Mouse (Mus musculus): ENCODE results near the gene Ddi2. TPM values are rescaled to one million over a fixed set of nuclear protein-coding genes. Genes with fewer than 3 reads are reported as not detected.

Gene Ddi2
- total and polyA plus RNA-seq, 3 experiments, result 8.7 to 29.4 (median 28.6) TPM

DNA sequence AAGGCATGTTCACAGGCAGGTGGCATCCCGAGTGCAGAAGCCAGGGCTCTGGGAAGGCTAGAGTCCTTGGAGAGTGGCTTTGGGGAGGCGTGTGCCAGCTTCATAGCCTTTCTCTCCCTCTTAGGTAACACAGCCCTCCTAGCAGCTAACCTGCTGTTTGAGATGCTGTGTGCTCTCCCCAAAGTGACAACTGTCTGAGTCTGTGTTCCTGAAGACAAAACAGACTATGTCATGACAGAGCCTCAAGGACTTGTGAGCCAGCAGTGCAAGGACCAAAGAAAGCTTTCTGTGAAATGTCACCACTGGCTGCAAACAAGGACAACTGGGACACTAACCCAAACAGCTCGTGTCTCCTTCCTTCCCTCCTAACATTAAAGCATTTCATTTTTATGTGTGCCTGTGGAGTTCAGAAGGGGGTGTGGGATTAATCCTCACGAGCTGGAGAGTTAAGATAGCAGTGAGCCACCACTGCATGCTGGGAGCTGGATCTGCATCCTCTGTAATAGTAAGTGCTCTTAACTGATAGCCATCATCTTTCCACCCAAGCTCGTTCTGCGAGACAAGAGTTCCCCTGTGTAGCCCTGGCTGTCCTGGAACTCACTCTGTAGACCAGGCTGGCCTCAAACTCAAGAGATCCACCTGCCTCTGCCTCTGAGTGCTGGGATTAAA lies 35.8 kb upstream of the Ddi2 start:
- Histone ChIP-seq H3K4me3 (no peak overlapping the region), H3K36me3 (ENCODE audit: control insufficient read depth, insufficient read depth, low read length) (no peaks in the 10 kb centered on the region), H3K27ac (no peak overlapping the region), H3K9ac (ENCODE audit: low read depth, low read length) (no peak overlapping the region), H3K4me1 (ENCODE audit: control insufficient read depth, insufficient read depth, low read length) (no peaks in the 10 kb centered on the region), H3K79me2 (replicated peaks; ENCODE audit: control insufficient read depth, insufficient read depth, low read length) (no peaks in the 10 kb centered on the region), H3K27me3 (ENCODE audit: control insufficient read depth, insufficient read depth, low read length) (no peaks in the 10 kb centered on the region)
- intact Hi-C loops (cut with DNase I), result no loop called here
- DNase-seq, result no peak
- TF ChIP-seq CTCF (IDR thresholded peaks at IDR 0.05), result no peak
- no peak for TF ChIP-seq POLR2A (IDR thresholded peaks at IDR 0.05; ENCODE audit: insufficient read depth, low read depth, low read length)
- no peak for TF ChIP-seq EP300 (IDR thresholded peaks at IDR 0.05; ENCODE audit: insufficient read depth, low read depth, low read length)
- WGBS, result 62% methylated on average over 6 of the region's 6 CpGs

DNA sequence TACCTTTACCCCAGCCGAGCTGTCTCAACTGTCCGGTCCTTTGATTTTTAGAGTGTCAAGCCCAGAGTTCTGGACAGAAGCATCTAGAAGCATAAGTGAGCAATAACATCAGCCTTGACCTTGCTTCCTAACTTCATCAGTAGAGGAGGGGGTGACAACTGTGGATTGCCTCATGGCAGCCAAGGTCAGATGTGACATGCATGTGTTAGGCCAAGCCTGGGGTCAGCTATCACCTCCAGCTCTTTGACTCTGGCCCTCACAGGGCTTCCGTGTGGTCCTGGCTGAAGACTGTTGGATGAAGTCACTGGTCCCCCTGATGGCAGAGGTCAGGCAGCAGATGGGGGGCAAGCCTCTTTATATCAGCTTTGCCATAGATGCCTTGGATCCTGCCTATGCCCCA lies 33.9 kb upstream of the Ddi2 start:
- WGBS, result 94% methylated on average over 3 of the region's 3 CpGs
- intact Hi-C loops (cut with DNase I), result no loop called here
- TF ChIP-seq CTCF (IDR thresholded peaks at IDR 0.05), result no peak
- TF ChIP-seq EP300 (IDR thresholded peaks at IDR 0.05; ENCODE audit: insufficient read depth, low read depth, low read length), result no peak
- TF ChIP-seq POLR2A (IDR thresholded peaks at IDR 0.05; ENCODE audit: insufficient read depth, low read depth, low read length), result no peak

DNA sequence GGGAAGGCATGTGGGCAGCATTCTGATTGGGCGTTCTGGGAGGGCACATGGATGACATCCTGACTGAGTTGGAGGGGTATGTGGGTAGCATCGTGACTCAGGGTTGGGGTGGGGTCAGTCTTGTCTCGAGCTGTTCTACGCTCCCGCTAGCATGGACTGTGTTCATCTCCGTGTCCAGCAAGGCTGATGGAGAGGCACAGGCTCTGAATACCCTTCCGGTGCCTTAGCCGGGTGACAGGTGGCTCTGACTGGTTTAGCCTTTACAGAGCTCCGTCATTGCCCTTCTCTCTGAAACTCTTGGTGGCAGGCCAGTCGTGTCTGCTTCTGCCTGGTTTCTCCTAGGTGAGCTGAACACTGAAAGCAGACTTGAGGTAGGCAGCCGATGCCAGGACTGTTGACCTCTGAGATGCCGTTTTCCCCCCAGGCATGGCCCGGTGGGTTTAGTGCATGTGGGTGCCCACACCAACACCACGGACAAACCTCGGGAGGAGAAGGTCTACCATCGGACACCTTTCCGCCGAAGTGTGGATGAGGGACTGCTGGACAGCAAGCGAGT lies 32.2 kb upstream of the Ddi2 start:
- no peaks in the 10 kb centered on the region for H3K79me2 ChIP-seq (replicated peaks; ENCODE audit: control insufficient read depth, insufficient read depth, low read length)
- H3K27ac ChIP-seq, result no peak overlapping the region
- no peak overlapping the region for H3K4me3 ChIP-seq
- peaks cover 3% of the 10 kb centered on the region; the same call in 1 of the 2 replicates for H3K4me1 ChIP-seq (ENCODE audit: control insufficient read depth, insufficient read depth, low read length)
- 90% methylated on average over 19 of the region's 19 CpGs for WGBS
- no peaks in the 10 kb centered on the region for H3K36me3 ChIP-seq (ENCODE audit: control insufficient read depth, insufficient read depth, low read length)
- intact Hi-C loops (cut with DNase I), result no loop called here
- no peak for TF ChIP-seq EP300 (IDR thresholded peaks at IDR 0.05; ENCODE audit: insufficient read depth, low read depth, low read length)
- no peak for TF ChIP-seq POLR2A (IDR thresholded peaks at IDR 0.05; ENCODE audit: insufficient read depth, low read depth, low read length)
- TF ChIP-seq CTCF (IDR thresholded peaks at IDR 0.05), result no peak
- no peak overlapping the region for H3K9ac ChIP-seq (ENCODE audit: low read depth, low read length)
- DNase-seq, result no peak
- H3K27me3 ChIP-seq (ENCODE audit: control insufficient read depth, insufficient read depth, low read length), result no peaks in the 10 kb centered on the region

More for the DNA sequence above, 33.9 kb upstream of the Ddi2 start:
- DNase-seq, result no peak
- no peak overlapping the region for H3K27ac ChIP-seq
- H3K9ac ChIP-seq (ENCODE audit: low read depth, low read length), result no peak overlapping the region
- H3K4me1 ChIP-seq (ENCODE audit: control insufficient read depth, insufficient read depth, low read length), result no peaks in the 10 kb centered on the region
- no peak overlapping the region for H3K4me3 ChIP-seq
- H3K27me3 ChIP-seq (ENCODE audit: control insufficient read depth, insufficient read depth, low read length), result no peaks in the 10 kb centered on the region
- H3K36me3 ChIP-seq (ENCODE audit: control insufficient read depth, insufficient read depth, low read length), result no peaks in the 10 kb centered on the region
- H3K79me2 ChIP-seq (replicated peaks; ENCODE audit: control insufficient read depth, insufficient read depth, low read length), result no peaks in the 10 kb centered on the region

DNA sequence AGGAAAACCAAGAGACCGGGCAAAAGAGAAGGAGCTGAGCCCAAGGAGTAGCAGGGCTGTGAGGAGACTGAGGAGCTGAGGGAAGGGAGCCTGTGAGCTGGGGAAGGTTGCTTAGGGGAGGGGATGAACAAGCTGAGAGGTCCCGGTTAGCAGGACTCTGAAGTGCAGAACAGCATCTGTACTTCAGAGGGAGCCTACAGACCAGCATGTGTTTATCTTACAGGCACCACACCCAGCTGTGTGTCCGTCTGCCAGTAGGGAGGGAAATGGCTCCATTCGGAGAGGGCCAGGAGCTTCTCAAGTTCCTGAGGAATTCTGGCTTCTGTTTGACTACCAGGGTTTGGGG lies 28.8 kb upstream of the Ddi2 start:
- no peak overlapping the region for H3K27ac ChIP-seq
- H3K79me2 ChIP-seq (replicated peaks; ENCODE audit: control insufficient read depth, insufficient read depth, low read length), result no peaks in the 10 kb centered on the region
- no peak overlapping the region for H3K9ac ChIP-seq (ENCODE audit: low read depth, low read length)
- intact Hi-C loops (cut with DNase I), result no loop called here
- no peaks in the 10 kb centered on the region for H3K27me3 ChIP-seq (ENCODE audit: control insufficient read depth, insufficient read depth, low read length)
- peaks cover 3% of the 10 kb centered on the region; the same call in 1 of the 2 replicates for H3K4me1 ChIP-seq (ENCODE audit: control insufficient read depth, insufficient read depth, low read length)
- peak in 1 of 2 experiments; percentile 24 for DNase-seq
- 18% methylated on average over 4 of the region's 4 CpGs for WGBS
- H3K4me3 ChIP-seq, result no peak overlapping the region
- TF ChIP-seq EP300 (IDR thresholded peaks at IDR 0.05; ENCODE audit: insufficient read depth, low read depth, low read length) (no peak), CTCF (IDR thresholded peaks at IDR 0.05) (0 out of 2 replicates have a peak, but pooled peaks have one; percentile 6), POLR2A (IDR thresholded peaks at IDR 0.05; ENCODE audit: insufficient read depth, low read depth, low read length) (no peak)
- no peaks in the 10 kb centered on the region for H3K36me3 ChIP-seq (ENCODE audit: control insufficient read depth, insufficient read depth, low read length)

DNA sequence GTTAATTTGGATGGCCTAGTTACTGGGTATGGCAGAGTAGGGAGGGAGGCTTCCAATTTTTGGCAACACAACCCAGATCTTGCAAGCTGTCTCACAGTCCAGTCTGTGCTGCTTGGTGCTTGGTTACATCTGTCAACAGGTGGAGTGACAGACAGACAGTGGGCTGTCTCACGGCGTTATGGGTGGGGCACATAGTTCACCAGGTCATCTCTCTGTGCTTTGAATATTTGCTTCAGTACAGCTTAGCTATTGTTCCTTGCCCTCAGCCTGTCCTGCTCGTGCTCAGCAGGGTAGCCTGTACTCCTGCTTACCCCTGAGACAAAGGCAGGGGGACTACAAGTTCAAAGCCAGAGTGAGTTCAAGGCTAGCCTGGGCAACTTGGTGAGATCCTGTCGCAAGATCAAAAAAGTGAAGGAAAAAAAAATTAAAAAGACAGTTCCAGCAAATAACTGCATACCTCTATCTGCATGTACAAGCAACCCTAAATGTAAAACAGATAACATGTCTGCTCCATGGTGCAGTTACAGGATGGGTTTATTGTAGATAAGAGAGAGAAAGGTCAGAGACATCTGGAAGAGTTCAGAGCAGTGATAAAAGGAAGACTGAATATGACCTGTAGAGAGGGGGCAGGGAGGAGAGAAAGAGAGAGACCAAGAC lies 28.3 kb upstream of the Ddi2 start:
- WGBS, result 39% methylated on average over 4 of the region's 4 CpGs
- H3K9ac ChIP-seq (ENCODE audit: low read depth, low read length), result no peak overlapping the region
- intact Hi-C loops (cut with DNase I), result no loop called here

DNA sequence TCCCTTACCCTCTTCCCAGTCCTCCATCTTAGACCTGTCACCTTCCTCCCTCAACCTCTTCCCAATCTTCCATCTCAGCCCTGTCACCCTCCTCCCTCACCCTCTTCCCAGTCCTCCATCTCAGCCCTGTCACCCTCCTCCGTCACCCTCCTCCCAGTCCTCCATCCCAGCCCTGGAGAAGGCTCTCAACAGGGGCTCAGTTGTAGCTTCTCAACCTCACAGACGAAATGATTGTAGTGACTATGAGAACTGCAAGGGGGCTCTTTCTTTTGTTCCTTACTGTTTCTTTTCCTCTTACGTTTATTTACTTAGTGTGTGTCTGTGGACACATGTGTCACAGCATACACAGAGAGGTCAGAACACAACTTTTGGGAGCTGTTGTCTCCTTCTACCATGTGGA lies 27.6 kb upstream of the Ddi2 start:
- WGBS, result 85% methylated on average over 3 of the region's 3 CpGs
- Histone ChIP-seq H3K4me1 (ENCODE audit: control insufficient read depth, insufficient read depth, low read length) (peaks cover 3% of the 10 kb centered on the region; the same call in 1 of the 2 replicates), H3K9ac (ENCODE audit: low read depth, low read length) (no peak overlapping the region), H3K79me2 (replicated peaks; ENCODE audit: control insufficient read depth, insufficient read depth, low read length) (no peaks in the 10 kb centered on the region), H3K36me3 (ENCODE audit: control insufficient read depth, insufficient read depth, low read length) (no peaks in the 10 kb centered on the region), H3K4me3 (no peak overlapping the region), H3K27me3 (ENCODE audit: control insufficient read depth, insufficient read depth, low read length) (no peaks in the 10 kb centered on the region), H3K27ac (no peak overlapping the region)
- TF ChIP-seq POLR2A (IDR thresholded peaks at IDR 0.05; ENCODE audit: insufficient read depth, low read depth, low read length), result no peak
- DNase-seq, result no peak
- intact Hi-C loops (cut with DNase I), result no loop called here

More for the DNA sequence above, 28.3 kb upstream of the Ddi2 start:
- Histone ChIP-seq H3K27ac (no peak overlapping the region), H3K36me3 (ENCODE audit: control insufficient read depth, insufficient read depth, low read length) (no peaks in the 10 kb centered on the region), H3K79me2 (replicated peaks; ENCODE audit: control insufficient read depth, insufficient read depth, low read length) (no peaks in the 10 kb centered on the region), H3K4me1 (ENCODE audit: control insufficient read depth, insufficient read depth, low read length) (peaks cover 3% of the 10 kb centered on the region; the same call in 1 of the 2 replicates), H3K27me3 (ENCODE audit: control insufficient read depth, insufficient read depth, low read length) (no peaks in the 10 kb centered on the region), H3K4me3 (no peak overlapping the region)
- no peak for DNase-seq
- no peak for TF ChIP-seq POLR2A (IDR thresholded peaks at IDR 0.05; ENCODE audit: insufficient read depth, low read depth, low read length)
- no peak for TF ChIP-seq EP300 (IDR thresholded peaks at IDR 0.05; ENCODE audit: insufficient read depth, low read depth, low read length)
- no peak for TF ChIP-seq CTCF (IDR thresholded peaks at IDR 0.05)
